Mouse (Mus musculus) right cerebral cortex, adult 18-20 months (tissue): ENCODE data around the gene Ankrd63.

Experiments used
- DNase-seq: peaks from one replicate; pipeline ENCODE4 v3.0.0; 2022; ENCODE audit warnings: mixed read lengths

Ankrd63 gene

GRCm38 (mm10) chr2:118725511-118725910 lies 21.7 kb upstream of the Ankrd63 start:
- no peak for DNase-seq

GRCm38 (mm10) chr2:118723693-118724486 lies 20.1 kb upstream of the Ankrd63 start:
- no peak for DNase-seq

- no peak for DNase-seq
These were observed 12.9 kb upstream of the Ankrd63 start for GRCm38 (mm10) chr2:118716677-118717076.

GRCm38 (mm10) chr2:118714230-118714629 lies 10.5 kb upstream of the Ankrd63 start:
- peak; percentile 88 for DNase-seq

GRCm38 (mm10) chr2:118713631-118714030 lies 9.9 kb upstream of the Ankrd63 start:
- no peak for DNase-seq

GRCm38 (mm10) chr2:118711038-118711494 lies 7.3 kb upstream of the Ankrd63 start:
- peak; percentile 63 for DNase-seq

- no peak for DNase-seq
These were observed 6.0 kb upstream of the Ankrd63 start for GRCm38 (mm10) chr2:118709655-118710221.

- no peak for DNase-seq
These were observed 4.7 kb upstream of the Ankrd63 start for GRCm38 (mm10) chr2:118708472-118708871.

- DNase-seq = peak; percentile 60
These were observed 2.7 kb upstream of the Ankrd63 start for GRCm38 (mm10) chr2:118706436-118706835.

- no peak for DNase-seq
These were observed 641 bp downstream of the Ankrd63 start for GRCm38 (mm10) chr2:118702883-118703761.

- no peak for DNase-seq
These were observed 1.5 kb downstream of the Ankrd63 start for GRCm38 (mm10) chr2:118701971-118702882.

- no peak for DNase-seq
These were observed 2.6 kb downstream of the Ankrd63 start for GRCm38 (mm10) chr2:118701161-118701560.

- DNase-seq = peak; percentile 66
These were observed 3.3 kb downstream of the Ankrd63 start for GRCm38 (mm10) chr2:118700179-118701062.

GRCm38 (mm10) chr2:118697955-118698354 lies 5.8 kb downstream of the Ankrd63 start:
- DNase-seq = no peak

- no peak for DNase-seq
These were observed 6.4 kb downstream of the Ankrd63 start for GRCm38 (mm10) chr2:118697311-118697877.

GRCm38 (mm10) chr2:118696451-118697308 lies 7.1 kb downstream of the Ankrd63 start:
- DNase-seq = no peak

GRCm38 (mm10) chr2:118695677-118696232 lies 8.0 kb downstream of the Ankrd63 start:
- no peak for DNase-seq

- no peak for DNase-seq
These were observed 10.3 kb downstream of the Ankrd63 start for GRCm38 (mm10) chr2:118693370-118693966.

- DNase-seq = no peak
These were observed 13.9 kb downstream of the Ankrd63 start for GRCm38 (mm10) chr2:118689875-118690274.
